Mouse (Mus musculus) gastrocnemius, postnatal 25 days (tissue): ENCODE results near the gene Nt5dc1. TPM values are rescaled to one million over a fixed set of nuclear protein-coding genes. Genes with fewer than 3 reads are reported as not detected.
"Not testable (repeated sequence)": the region's sequence is repeated elsewhere in the genome, so short reads cannot be mapped to it uniquely, and the experiment has no call there.

ENCODE experiments used
- DNase-seq: peaks from one replicate; pipeline ENCODE4 v3.0.0; 2022
- long read RNA-seq, 2 experiments: library from polyadenylated mRNA; stranded (forward); transcript quantifications; one replicate each; pipeline ENCODE4 v2.0.0; 2021
- total RNA-seq, 2 experiments: library from RNA; stranded (reverse); gene quantifications; 1 replicate in 1 of 2; 2 replicates in 1 of 2; pipeline ENCODE4 v1.2.3; 2021

Gene Nt5dc1
- 1 to 10 TPM; 3.4 to 5.2 TPM for total RNA-seq
- long read RNA-seq, experiment 1, partial matches to known transcripts = 0 of 2 reads
- long read RNA-seq, experiment 1, other reads (novel, unspliced or antisense) = 1 of 2 reads
- long read RNA-seq, experiment 2, partial matches to known transcripts = 0 of 5 reads
- long read RNA-seq, experiment 2, other reads (novel, unspliced or antisense) = 0 of 5 reads

DNA sequence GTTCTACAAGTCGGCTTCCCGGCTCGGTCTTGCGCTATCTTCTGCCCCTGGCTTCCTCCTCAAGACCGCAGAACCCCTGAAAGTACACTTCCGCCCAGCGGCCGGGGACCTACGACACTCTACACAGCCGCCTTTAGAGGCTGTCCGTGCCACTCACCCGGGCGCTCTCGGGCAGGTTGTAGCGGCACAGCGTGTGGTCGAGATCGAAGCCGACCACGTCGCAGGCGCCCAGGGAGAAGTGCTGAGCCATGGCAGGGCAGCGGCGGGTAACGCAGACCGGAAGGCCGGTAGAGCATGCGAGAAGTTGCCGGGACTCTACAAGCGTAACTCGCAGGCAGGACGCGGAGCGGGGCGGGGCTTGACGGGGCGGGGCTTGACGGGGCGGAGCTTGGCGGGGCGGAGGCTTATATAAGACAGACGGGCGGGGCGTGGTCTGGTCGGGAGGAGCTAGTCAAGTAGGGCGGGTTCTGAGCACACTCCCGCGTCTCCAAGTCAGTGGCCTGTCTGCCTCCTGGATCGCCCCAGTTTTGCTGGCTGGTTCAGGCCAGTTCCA lies at the start of gene Nt5dc1:
TSS of gene Nt5dc1 (minus strand) at position 349 of the 553 bp plus-strand sequence.
- peak; percentile 95 for DNase-seq

DNA sequence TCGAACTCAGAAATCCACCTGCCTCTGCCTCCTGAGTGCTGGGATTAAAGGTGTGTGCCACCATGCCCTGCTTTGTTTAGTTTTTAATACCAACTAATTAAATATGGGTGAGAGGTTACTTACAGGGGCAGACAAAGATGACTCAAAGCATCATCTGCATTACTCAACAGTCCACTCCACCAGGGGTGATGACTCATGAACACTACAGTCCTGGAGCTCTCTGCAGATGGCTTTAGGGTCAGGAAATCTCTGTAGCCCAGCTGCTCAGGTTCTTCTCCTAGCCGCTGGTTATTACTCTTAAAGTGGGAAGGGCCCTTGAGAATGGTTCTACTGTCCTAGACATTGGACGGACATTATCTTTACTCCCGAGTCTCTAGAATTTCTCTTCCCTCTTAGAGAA lies 46.0 kb upstream of the Nt5dc1 start:
- DNase-seq = no peak

DNA sequence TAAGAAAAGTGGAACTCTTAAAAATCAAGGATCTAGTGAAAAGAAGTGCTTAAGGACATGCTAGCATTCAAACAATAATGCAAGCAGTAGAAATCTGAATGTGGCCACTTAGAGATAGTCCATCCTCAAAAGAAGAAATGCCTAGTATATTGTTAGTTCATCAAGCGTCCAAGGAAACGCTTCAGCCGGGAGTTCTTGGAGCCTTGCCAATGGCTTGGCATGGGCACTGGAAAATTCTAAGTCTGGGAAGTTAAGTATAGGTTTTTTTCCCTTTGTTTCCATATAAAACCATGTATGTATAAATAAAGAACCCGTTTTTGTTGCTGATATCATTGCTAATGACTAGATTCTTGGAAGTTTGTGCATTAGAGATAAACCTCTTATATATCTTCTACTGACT lies 43.1 kb upstream of the Nt5dc1 start:
- no peak for DNase-seq

DNA sequence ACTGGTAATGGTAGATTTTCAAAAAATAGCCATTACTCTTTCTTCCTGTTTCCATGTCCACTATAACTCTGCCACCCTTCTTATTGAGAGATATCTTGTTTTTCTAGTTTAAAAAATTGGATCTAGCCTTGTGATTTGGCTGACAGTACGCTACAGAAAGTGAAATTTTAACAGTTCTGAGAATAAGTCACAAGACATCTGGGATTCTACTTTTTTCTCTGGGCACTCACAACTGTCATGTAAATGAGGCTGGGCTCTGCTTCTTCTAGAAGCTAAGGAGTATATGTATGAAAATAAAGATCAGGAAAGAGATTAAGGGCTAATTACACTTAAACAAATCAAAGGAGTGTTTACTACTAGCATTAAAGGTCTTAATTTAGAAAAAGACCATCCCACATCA lies 31.1 kb upstream of the Nt5dc1 start:
- DNase-seq = no peak

DNA sequence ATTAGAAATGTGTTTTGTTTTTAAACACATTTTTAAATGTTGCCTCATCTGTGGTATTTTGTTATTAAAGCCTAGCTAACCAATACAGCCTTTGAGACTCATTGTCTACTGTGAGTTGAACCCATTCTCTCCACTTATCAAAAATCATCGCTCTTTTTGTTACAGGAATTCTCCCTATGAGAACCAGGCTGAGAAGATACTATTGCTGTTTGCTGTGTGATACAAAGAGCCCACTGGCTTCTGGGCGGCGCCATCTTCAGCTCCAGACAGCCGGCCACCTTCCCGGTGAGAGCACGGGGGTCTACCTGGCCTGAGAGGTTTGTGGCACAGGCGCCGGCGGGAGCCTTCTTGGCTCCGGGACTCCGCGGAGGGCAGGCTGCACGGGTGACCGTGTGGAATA lies 15.8 kb upstream of the Nt5dc1 start:
- not testable (repeated sequence) for DNase-seq

DNA sequence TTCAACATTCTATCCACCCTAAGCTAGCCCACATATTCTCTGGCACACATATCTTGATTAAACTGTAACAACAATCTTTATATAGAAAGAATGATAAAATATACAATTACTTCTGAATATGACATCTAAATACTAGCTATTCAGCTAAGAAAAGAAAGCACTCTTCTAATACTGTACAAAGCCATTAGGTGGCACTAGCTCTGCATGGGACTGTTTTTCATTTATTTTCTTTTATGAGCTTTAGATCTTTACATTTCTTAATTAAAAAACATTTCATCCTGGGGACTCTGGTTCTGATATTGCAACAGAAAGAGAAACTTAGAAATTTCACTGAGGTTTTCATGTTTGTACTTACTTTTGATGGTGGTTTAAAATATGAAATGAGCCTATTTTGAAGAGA lies 13.4 kb upstream of the Nt5dc1 start:
- no peak for DNase-seq

DNA sequence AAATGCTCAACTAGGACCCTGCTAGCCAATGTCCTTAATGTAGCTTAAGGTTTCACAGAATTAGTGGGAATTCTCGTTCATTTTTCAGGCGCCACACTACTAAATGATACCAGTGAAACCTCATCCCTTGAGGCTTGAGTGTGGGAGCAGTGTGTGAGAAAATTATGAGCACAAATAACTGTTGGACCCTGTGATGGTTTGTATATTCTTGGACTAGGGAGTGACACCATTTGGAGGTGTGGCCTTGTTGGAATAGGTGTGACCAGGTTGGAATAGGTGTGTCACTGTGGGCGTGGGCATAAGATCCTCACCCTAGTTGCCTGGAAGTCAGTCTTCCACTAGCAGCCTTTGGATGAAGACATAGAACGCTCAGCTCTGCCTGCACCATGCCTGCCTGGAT lies 442 bp upstream of the Nt5dc1 start:
- not testable (repeated sequence) for DNase-seq

DNA sequence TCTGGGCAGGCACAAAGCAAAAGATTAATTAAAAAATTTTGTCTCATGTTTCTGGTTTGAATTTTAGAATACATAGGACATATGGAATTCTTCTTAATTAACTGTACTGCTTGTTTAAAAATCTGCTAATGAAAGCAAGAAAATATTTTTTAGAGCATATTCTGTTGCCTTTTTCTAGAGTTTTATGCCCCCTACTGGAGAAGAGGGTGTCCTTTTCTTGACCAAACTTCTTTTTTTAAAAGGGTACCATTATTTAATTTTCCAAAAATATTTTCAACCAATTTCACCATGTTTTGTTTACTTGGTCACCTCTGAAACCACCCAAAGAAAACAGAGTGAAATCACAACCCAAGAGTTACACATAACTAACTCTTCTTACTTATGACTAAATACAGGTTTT lies 19.1 kb downstream of the Nt5dc1 start:
- DNase-seq = no peak

DNA sequence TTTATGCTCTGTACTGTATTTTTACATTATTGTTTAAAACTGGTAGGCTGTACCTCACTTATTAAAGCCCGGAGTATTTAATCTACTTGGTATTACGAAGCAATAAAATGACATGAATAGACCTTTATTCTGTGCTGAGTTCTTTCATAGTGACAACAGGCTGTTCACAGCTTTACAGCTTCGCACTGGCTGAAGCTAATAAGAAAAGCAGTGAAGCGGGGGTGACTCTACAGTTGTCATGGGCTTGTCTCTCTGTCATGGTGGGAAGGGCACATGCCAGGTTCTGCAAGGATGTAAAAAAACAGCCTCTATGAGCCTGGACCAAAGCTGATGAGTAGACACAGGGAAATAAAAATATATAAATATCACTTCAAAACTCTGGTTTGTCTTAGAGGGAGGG lies 21.4 kb downstream of the Nt5dc1 start:
- DNase-seq = no peak

DNA sequence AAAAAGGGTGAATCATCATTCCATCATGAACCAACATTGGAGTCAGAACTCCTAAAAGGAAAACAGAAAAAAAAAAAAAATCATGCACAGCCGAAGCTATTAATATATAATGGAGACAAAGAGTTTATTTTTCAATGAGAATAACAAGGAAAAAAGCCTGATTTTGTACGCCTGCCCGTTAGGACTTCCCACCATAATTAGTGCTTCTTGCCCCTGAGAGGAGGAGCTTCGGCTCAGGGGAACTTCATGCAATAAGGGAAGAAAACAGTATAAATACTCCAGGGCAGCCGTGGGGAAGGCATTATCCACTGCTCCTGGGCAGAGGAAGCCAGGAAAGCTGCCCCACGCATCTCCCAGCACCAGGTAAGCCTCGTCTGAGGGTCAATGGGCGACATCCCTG lies 28.7 kb downstream of the Nt5dc1 start, which contains the start of gene Col10a1:
TSS of gene Col10a1 (plus strand) at position 301 of the 400 bp plus-strand sequence.
- no peak for DNase-seq

DNA sequence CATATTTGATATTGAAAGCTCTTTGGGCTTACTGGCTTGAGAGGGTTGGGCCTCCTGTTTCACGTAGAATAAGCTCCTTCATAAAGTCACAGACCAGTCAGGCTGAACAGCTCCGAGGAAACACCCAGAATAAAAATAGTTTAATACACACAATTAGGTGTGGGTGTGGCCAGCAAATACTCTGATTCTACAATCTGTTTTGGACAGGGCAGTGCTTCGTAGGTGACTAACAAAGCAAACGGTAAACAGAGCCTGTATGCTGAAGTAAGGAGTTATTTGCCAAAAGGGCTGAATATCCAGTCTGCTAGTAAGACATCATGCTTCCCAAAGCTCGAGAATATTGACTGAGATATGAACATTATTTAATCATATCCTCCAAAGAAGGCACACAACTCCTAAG lies 32.7 kb downstream of the Nt5dc1 start:
- no peak for DNase-seq

DNA sequence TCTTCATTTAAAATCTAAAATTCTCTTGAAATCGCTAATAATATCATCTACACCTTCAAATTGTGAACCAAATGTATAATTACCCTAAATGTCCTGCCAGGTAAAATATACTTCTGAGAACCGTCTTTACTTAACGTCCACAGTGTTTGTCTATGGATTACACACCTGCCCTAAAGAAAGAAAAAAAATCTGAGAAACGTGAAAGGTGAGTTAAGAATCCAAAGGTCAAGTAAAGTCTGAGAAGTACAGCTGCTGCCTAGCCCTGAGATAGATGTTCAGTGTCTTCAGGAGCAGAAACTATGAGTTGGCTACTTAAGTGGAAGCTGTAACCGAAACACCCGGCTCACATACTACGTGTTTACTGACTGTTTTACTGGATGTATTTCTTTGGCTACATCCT lies 45.0 kb downstream of the Nt5dc1 start:
- DNase-seq = no peak

DNA sequence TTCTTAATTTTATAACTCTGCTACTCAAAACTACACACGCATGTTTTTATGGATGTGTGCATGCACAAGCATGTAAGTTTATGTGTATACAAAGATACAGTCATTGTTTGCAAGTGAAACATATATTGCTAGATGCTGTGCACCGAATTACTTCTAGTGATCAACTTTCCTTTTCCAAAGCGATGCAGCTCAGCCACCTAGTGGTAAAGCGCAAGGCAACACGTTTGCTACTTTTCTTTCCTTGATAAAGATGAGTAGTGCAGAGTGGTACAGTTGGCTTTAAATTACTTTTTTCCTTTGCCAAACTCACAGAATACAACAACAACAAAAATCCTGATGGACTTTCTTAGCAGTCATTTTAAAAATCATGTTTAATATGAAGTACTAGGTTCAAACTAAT lies 50.2 kb downstream of the Nt5dc1 start:
- DNase-seq = no peak

DNA sequence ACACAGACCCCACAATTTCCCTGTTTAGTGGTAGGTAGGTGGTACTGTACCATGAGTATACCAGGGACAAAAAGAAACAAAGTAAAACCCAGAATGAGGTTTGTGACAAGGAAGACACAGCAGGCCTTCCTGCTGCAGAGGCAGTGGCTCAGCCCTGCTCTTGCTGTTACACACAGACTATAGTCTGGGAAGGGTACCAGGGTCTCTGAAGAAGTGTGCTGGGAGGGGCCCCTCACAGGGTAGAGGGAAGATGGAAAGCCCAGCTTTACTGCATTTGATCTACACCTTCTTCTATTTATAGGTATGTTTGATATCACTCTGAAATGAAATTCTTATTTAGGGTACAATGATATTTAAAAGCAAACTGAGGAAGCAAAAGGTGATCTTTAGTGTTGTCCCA lies 54.6 kb downstream of the Nt5dc1 start:
- no peak for DNase-seq

DNA sequence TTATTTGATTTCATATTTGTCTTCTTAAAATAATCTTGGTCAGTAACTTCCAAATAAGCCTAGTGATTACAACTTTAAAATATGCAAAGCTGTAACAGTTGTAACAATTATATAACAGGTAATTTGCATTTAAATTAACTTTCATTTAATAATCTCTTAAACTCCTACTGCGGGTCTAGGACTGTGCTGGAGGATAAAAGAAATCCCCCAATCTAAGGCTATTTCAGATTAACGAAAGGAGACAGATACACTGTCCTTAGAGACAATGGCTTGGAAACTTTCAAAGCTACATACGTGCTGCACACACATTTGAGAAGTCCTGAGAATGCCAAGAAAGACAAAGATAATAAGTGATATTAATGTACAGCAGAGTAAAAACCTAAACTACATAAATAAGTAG lies 60.1 kb downstream of the Nt5dc1 start:
- no peak for DNase-seq

DNA sequence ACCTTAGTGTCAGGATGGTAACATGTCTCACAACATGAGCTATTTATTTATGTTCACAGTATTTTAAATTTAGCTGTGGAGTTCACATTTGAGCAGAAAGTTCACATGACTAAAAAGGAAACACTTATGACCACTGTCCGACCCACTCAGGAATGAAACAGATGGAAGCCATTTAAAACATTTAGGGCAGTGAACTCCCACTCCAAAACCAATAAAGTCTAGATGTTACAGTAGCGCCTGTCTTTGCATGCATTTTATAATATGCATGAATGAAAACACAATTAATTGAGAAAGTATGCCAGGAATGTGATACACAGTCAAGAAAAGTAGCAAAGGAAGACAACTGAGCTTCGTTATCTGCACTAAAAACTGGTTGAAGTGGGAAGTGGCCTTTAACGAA lies 66.2 kb downstream of the Nt5dc1 start:
- DNase-seq = no peak

DNA sequence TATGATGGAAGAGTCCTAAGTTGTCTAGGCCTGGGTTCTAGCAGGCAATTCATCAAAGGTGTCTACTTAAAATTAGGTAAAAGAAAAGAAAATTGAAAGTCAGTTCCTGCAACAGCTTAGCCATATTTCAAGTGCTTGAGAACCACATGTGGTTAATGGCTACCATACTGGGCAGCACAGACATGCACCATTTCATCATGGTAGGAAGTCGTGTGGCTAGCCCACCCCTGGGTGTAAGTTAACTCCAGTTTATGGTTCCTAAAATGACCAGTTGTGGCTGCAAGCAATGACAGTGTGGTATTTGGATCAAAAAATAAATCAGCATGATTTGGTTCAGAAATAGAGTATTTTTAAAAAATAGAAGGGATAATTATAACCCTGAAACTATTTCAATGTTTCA lies 76.5 kb downstream of the Nt5dc1 start:
- no peak for DNase-seq

DNA sequence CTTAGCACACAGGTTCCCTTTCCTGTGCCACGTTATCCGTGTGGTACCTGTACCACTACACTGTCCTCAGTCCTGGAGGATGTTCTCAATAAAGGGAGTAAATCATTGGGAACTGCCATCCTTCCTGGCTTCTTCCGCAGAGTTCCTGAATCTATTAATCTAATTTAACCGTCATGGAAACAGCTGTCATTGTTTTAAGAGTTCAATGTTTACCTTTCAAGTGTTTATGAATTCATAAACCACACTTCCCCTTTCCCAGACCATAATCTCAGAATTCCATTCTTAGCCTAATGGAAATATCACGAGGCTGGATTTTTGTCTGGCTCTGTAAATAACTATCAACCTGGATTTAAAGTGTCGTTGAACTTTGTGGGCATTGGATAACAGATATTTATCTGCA lies 77.3 kb downstream of the Nt5dc1 start:
- DNase-seq = no peak

DNA sequence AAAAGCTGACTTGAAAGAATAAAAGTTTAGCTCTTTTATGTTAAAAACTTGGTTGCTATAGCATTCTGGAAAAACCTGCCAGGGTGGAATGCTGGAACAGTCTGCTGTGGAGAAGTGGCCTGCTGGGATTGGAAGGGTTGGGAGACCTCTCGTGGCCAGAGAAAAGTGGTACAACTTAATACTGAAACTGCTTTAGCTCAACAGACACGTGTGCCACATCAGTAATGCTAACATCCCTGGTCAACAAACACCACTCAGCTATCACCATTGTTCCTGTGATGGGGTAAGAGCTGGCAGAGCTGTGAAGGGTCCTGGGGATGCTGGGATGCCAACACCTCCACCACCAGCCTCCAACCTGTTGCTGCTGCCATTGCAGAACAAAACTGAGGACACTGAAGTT lies 90.0 kb downstream of the Nt5dc1 start:
- no peak for DNase-seq

DNA sequence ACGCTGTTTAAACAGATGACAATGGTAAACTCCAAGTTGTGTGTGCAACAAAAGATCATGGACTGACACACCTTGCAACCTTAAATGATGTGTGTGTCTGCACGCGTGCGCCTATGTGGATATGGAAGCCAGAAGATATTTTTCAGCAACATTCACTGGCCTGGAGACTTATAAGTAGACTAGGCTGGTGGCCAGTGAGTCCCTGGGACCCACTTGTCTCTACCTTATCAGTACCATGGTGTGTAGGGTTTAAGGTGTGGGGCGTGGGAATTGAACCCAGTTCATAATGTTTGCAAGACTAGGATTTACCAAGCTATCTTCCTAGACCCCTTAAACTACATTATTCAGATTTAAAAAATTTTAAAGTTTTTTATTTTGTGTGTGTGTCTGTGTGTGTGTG lies 91.2 kb downstream of the Nt5dc1 start:
- DNase-seq = no peak

DNA sequence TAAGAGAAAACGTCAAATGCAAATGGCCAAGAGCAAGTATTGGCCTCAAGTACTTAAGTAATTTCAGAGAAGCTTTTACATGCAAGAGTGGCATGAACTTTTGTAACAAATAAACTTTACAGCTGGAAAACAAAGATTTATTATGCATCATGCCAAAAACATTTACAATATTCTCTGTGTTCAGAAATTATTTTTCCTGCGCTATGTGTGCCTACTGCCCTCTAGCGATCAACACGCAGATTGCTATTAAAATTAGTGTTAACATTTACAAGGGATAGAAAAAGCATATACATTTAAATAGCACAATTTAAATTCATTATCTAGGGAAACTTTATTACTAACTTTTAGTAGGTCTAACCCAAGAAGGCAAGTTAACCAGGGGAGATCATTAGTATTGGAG lies 91.7 kb downstream of the Nt5dc1 start:
- no peak for DNase-seq

DNA sequence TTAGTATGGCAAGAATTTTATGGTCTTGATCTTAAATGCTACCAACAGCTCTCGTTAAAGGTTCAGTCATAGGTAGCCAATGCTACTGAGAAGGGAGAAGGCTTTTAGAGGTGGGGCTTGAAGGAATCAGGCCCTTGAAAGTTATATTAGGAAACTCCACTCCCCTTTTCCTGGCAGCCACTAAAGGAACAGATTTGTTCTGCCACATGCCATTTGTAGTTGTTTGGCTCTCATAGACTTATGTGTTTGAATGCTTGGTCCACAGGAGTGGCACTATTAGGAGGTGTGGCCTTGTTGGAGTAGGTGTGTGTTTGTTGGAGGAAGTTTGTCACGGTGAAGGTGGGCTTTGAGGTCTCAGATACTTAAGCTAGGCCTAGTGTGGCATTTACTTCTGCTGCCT lies 97.5 kb downstream of the Nt5dc1 start:
- DNase-seq = no peak

DNA sequence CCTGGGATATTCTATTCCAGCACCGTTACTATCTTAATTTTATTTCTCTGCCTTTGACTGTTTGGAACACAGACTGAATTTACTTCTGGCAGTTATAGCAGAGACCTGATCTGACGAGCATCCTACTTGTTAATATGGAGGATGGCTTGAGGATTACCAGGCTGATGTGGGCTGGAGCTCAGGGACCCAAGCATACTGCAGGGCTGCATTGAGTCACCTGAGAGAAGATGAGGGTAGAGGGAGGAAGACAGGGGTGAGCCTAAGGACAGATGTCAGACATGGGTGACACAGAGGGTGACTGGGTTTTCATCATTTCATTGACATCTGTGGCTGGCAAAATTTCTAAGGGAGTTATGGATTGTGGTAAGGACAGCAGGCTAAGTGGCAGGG lies 101.1 kb downstream of the Nt5dc1 start:
- no peak for DNase-seq

DNA sequence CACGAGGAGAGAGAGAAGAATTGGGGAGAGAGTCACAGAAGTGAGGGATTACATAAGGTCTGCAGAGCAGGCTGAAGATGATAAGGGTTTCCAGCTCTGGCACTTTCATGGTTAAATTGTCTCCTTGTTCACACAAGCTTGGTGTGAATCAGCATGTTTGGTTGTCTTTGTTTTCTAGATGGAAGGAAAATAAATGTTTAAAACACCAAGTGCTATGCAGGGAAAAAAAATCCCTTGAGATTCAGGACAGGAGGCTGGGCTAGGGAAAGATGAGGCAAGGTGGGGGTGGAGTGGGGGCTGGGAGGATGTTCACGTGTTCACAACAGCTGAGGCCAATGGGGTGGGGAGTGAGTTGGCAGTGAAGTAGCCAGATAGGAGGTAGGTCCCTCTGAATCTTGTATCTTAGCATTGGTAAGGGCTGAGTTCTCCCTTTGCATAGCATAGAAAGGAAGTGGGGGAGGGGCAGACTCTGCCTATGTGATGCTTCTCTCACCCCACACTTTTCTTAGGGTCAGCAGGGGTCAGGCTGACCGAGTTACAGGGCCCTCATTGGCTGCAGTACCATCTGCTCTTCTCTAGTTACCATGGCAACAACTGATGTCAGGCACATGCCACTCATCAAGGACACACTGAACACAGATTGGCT lies 101.7 kb downstream of the Nt5dc1 start:
- DNase-seq = no peak
